Mouse (Mus musculus) mature B cell (primary cell): ENCODE measurements around the gene Map3k14.
"Not testable (repeated sequence)": the region's sequence is repeated elsewhere in the genome, so short reads cannot be mapped to it uniquely, and the experiment has no call there.

Source experiments
- in situ Hi-C: fragments of 300-500 bp; cut with MboI; formaldehyde crosslinking; loops from 2 replicates; pipeline ENCODE4 v1.14.3; 2019

Map3k14 gene

DNA sequence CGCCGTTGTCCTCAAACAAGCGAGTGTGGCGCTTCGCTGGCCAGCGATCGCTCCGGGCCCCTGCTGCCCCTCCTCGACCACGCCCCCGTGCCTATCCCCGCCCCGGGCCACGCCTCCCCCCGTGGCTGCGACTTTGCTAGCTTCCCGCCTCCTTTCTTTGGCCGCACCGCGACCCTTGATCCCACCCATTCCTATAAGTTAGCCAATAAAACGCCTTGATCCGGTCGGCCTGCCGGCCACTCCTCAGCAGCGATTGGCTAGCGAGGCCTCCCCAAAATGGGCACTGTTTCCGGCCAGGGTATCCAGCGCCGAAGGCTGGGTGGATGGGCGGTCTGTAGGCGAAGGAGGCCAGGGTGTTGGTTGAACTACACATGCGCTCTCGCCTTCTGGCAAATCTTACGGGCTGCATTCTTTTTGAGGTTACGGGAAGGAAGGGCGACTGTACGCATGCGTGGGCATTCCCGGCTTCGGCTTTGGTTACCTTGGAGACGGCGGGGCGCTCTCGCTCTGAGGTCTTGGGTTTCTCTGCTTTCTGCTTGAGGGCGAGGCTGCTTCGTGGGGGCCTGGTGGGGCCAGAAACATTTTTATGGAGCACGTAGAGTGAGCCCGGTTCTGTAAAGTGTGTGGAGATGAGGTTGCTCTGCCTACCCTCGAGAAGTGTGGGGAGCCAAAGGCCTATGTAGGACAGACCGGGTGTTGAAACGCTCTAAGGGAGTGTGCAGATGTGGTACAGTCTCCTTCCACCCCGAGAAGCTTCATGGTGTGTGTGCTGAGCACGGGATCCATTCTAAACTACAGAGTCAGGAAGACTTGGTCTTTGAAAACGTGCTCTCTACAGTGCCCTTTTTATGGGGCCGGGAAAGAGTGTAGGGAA lies at the start of gene Map3k14:
Map3k14 (minus strand) TSS at position 127 of the 874 bp plus-strand sequence.
- in situ Hi-C loops = no loop called here

DNA sequence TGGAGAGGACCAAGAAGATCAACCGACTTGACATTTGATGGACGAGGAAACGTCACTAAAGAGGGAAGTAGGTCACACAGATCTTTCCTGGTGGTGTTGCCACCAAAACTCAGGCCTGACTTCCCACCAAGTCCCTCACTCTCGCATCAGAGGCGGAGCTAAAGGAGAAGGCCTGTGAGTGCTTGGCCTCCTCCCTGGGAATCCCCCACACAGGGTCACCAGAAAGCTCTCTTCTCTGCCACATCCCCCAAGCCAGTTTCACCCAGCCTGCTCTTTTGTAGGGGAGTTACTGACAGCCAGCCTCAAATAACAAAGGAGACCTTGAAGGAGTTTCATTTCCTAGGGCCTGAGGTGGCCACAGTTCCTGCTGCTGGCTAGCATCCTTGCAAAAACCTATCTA lies 48.1 kb upstream of the Map3k14 start:
- in situ Hi-C loops = loop anchor here (5.0 kb wide), 1 partner anchor 33 kb away; no protein-coding TSS in a partner anchor

DNA sequence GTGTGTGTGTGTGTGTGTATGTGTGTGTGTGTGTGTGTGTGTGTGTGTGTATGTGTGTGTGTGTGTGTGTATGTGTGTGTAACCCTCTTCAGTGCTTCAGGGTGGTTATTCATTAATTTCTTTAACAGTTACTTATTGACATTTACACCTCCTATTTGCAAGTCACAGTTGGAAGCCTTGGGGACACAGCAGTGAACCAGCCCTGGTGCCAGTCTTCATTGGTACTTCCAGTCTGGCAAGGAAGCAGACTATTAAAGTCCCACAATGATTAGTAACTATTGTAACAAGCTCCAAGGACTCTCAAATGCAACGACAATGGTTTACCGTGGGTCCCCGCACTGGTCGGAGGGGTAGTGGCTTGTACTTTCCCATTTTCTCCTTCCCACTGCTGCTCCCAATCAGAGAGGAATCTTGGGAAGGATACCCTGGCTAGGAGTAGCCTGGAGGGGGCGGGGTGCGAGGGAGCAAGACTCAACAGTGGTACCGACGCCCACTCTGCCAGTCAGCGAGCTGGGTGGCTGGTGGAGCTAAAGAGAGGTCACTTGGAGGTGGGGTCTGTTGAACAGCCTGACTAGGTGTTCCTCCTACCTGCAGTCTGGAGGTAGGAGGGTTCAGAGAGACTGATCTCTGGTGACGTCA lies 47.6 kb upstream of the Map3k14 start:
- in situ Hi-C loops = loop anchor here (5.0 kb wide), 1 partner anchor 33 kb away; no protein-coding TSS in a partner anchor

GRCm38 (mm10) chr11:103313542-103313941 lies 46.3 kb upstream of the Map3k14 start:
- in situ Hi-C loops = no loop called here

DNA sequence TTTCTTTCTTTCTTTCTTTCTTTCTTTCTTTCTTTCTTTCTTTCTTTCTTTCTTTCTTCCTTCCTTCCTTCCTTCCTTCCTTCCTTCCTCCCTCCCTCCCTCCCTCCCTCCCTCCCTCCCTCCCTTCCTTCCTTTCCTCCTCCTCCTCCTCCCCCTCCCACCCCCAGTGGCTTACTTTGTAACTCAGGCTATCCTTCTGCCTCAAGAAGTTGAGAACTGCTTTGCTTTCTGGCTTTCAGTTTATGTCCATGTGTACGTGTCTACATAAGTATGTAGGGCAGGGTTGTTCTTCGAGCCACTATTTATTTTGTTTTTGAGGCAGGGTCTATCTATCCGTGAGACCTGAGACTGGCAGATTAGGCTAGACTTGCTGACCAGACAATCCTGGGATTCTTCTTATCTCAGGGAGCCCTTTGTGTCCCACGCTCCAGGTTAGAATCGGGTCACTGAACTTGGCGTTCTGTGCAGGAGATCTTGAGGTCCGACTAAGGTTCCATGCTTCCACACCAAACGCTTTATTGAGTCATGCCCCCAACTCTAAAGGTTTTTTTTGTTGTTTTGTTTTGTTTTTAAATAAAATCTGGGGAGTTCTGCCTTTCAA lies 45.5 kb upstream of the Map3k14 start:
- in situ Hi-C loops = no loop called here

GRCm38 (mm10) chr11:103311960-103312611 lies 44.8 kb upstream of the Map3k14 start:
- in situ Hi-C loops = no loop called here

DNA sequence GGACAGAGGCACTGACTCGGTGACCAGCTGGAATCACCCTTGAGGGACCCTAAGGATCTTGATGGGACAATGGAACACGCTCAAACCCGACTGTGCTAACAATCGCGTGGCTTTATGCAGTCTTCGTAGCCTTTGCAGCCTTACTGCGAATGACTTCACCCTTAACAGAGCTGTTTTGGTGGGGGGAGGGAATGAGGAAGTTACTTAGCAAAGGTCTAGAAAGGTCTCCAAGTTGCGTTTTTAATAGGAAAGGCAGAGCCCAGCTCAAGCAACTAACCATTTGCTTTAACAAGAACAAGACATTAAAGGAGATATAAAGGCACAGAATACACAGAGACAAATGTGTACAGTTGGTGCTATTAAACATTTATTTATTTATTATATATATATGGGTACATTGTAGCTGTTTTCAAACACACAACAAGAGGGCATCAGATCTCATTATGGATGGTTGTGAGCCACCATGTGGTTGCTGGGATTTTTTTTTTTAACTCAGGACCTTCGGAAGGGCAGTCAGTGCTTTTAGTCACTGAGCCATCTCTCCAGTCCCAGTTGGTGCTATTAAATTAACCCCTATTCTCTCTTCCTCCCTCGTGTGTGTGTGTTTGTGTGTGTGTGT lies 42.8 kb upstream of the Map3k14 start:
- in situ Hi-C loops = no loop called here

GRCm38 (mm10) chr11:103307910-103308309 lies 40.6 kb upstream of the Map3k14 start:
- in situ Hi-C loops = no loop called here

DNA sequence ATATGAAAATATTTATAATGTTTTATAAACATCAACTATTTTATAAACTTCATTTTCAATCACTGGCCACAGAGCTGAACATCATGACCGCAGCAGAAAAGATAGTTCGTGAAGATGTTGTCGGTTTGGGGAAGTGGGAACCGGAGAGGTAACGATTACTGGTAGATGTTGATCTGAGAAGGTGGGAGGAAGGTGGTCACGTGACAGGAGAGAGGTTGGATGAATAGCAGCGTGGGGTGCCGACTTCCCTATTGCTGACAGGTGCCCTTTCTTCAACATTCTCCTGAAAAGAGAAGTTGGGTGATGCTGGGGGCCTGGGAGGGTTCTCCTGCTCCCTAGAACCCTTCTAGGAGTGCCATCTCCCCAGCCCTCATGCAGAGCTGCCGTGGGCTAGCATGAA lies 37.3 kb upstream of the Map3k14 start:
- in situ Hi-C loops = no loop called here

DNA sequence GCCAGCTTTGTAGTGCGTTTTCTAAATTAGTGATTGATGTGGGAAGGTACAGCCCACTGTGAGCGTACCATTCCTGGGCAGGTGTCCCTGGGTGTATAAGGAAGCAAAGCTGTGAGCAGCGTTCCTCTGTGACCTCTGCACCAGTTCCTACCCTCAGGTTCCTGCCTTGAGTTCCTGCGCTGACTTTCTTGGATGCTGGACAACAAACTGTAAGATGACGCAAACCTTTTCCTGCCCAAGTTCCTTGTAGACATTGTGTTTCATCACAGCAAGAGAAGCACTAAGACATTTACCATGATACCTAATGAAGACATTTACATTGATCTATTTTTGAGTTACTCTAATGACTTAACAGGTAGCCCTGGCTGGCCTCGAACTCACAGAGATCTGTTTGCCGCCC lies 27.5 kb upstream of the Map3k14 start:
- in situ Hi-C loops = no loop called here

DNA sequence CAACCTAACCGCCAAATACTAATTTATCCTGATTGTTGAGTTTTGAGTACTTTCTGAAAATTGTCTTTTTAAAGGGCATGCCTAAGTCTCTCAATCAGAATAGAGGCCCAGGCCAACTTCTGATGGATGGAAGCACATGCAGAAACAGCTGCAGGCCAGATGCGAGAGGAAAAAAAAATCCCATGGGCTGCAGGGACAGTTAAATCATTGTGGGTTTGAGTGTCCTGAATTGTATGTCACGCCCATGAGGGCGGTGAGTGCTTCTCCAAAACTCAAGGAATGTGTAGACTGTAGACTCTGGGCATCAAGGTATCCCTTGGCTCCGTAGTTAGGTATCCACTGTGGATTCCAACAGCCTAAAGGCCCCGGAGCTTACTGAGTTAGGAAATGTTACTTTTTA lies 26.8 kb upstream of the Map3k14 start:
- in situ Hi-C loops = no loop called here

GRCm38 (mm10) chr11:103292890-103293287 lies 25.6 kb upstream of the Map3k14 start:
- in situ Hi-C loops = no loop called here

GRCm38 (mm10) chr11:103292152-103292889 lies 25.0 kb upstream of the Map3k14 start:
- in situ Hi-C loops = no loop called here

DNA sequence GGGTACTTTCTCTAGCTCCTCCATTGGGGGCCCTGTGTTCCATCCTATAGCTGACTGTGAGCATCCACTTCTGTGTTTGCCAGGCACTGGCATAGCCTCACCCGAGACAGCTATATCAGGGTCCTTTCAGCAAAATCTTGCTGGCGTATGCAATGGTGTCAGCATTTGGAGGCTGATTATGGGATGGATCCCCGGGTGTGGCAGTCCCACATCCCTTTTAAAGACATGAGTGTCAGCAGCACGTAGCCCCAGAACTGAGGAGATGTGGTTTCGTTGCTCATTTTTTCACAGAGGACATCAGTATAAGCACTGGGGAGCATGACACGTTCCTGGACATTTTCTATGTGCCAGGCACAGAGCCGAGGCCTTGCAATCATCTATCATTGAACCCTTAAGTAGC lies 23.6 kb upstream of the Map3k14 start:
- in situ Hi-C loops = not testable (repeated sequence)

- in situ Hi-C loops = no loop called here
These were observed 21.2 kb upstream of the Map3k14 start for GRCm38 (mm10) chr11:103288291-103288963.

DNA sequence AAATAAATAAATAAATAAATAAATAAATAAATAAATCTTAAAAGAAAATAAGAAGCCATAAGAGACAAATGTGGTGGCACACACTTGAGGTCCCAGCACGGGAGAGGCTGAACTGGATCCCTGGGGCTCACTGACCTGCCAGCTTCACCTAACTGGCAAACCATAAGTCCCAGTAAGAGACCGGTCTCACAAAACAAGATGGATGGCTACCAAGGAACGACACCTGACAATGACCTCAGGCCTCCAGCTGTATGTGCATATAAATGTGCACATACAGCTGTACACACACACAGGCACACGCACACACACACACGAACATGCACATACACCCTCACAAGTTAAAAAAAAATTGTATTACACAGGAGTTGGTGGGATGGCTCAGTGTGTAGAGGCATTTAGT lies 19.6 kb upstream of the Map3k14 start:
- in situ Hi-C loops = no loop called here

GRCm38 (mm10) chr11:103285951-103286350 lies 18.7 kb upstream of the Map3k14 start:
- in situ Hi-C loops = no loop called here

DNA sequence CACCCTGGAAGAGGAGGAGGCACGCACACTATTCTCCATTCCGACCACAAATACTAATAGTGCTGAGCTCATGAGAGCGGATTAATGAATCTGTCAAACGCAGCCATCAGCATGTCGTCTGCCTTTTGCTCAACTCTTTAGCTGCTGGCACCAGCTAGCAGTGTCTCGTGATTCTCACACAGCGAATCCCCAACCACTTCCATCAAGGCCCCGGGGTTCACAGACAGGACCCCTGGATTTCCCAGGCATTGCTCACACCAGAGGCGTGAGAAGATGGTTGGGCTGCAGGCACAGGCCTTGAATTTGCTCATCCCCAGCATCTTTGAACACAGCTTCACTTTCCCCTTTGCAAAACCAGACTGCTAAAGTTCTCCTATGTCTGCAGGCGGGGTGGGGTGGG lies 18.0 kb upstream of the Map3k14 start:
- in situ Hi-C loops = no loop called here

GRCm38 (mm10) chr11:103281784-103282183 lies 14.5 kb upstream of the Map3k14 start:
- in situ Hi-C loops = loop anchor here (5.0 kb wide), 1 partner anchor 36 kb away; no protein-coding TSS in a partner anchor

DNA sequence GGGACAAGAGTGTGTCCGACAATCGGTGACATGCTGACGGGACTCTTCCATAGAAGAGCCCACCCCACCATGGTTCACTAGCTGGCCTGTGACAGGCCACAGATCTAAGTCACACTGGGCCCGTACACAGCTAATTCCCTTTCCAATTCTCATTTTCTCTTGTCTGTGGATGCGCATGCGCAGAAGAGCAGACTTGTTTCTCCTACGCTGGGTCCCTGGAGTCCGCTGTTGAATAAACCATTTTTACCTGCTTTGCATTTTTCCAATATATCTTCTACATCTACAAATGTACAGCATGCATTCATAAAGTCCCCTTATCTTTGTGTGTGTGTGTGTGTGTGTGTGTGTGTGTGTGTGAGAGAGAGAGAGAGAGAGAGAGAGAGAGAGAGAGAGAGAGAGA lies 9.2 kb upstream of the Map3k14 start:
- in situ Hi-C loops = no loop called here
